Mouse (Mus musculus): ENCODE measurements around the gene Gpr62.

The Gpr62 gene

DNA sequence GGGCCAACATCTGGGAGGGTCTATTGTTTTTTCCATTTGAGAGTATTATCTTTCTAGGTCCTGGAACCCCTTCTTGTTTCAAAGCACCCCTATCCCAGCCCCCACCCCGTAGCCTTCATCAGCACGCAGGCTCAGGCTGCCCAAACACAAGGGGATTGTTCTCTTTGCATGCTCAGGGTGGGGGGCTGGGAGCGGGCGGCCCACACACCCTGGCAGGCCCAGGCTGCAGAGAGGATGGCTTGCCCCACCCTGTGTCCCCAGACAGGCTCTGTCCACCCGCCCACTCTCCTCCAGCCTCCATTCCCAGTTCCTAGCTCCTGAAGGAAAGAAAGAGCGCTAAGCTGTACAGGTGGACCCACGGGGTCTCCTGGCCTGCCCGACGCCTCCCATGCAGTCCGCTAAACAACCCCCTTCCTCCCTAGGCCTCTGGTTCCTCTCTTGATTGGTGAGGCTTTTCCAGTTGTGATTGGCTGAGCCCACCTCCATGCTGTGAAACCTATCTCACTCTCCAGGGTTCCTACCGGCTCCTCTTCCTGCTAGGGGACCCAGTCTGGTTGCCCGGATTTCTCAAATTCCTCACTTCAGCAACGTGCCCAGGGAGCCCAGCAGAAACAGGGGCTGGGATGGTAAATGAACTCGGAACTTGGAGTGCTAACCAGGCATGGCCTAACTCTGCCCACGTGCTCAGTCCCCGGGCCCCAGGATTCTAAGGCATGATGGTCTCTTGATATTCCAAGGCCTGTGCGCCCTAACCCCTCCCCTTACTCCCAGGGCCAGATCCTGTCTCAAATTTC is 10.7 kb downstream of the Gpr62 start:
- peak; percentile 83 for DNase-seq (ENCODE audit: low spot score)

DNA sequence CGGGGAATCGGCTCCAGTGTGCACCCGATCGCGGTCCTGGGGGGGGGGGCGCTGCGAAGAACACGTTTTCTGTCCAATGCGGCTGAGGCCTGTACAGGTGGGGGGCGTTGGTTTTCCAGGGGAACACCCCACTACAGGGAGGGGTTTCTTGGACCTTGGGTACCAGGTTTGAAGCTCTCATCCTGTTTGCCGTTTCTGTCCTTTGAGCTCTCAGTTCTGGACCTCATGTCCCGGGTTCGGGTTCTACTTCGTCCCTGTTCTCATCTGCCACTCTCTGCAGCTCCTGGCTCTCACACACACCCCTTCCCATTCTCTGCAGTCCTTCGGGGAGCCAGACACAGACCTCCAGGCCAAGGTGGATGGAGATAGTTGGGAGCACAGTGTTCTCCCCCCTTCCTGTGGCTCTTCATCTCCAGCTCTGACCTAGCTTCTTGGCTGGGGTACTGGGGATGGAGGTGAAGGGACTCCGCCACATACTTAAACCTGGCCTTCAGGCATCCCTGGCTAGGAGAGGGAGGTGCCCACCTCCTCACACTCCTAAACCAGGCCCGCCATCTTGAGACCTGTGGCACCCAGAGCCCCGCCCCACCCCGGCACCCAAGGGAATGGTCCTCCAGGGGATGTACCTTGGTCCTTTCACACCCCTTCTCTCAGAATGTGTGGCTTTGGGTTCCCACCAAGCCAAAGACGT is 11.5 kb downstream of the Gpr62 start:
- DNase-seq (ENCODE audit: low spot score), result no peak

DNA sequence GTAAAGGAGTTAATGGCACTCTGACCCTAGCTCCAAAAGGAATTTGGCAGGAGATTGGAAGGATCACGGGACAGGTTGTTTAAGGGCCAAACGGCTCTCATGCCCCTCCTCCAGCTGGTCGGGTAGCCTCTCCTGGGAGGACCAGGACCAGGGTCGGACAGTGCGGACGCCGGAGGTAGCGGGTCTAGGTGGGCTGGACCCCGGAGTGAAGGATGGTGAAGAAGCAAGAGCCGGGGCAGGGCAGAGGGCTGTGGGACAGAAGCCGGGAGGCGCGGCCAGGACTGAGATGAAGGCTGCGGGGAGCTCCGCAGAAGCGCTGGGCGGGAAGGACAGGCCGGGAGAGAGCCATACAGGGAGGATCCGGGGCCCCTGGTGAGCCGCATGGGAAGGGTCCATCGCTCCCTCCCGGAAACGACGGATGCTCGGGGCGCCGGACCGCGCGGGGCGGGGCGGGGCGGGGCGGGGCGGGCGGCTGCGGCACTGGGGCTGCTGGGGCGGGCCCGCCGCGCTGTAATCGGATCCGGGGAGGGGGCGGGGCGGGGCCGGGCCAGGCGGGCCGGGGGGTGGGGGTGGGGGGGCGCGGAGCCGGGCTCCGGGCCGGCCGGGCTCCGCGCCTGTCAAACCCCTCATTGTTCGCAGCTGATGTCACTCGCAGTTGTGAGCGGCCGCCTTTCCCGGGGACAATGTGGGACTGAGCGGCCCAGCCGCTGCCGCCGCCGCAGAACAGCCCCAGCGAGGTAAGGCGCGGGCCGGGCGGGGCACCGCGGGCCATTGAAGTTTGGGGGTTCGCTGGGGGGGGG is 12.3 kb downstream of the Gpr62 start, which contains the start of gene Pcbp4:
Pcbp4 (plus strand) TSS at position 21 of the 800 bp plus-strand sequence.
- peak; percentile 86 for DNase-seq (ENCODE audit: low spot score)

DNA sequence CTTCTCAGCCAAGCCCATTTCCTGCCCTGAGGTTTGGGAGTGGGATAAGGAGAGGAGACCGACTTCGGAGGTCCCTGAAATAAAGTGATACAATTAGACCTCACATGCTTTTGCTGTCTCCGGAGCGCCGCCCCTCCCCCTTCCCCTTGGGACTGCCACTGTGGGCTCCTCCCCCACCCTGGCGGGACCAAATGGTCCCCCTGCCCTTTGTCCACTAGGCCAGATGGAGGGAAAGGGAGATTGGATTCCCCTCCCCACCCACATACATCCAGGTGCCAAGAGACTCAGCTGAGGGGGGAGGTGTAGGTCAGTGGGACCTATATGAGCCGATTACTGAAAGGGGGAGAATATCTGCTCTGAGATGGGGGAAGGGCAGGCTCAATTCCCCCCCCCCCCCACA is 12.9 kb downstream of the Gpr62 start:
- DNase-seq (ENCODE audit: low spot score), result peak; percentile 82

DNA sequence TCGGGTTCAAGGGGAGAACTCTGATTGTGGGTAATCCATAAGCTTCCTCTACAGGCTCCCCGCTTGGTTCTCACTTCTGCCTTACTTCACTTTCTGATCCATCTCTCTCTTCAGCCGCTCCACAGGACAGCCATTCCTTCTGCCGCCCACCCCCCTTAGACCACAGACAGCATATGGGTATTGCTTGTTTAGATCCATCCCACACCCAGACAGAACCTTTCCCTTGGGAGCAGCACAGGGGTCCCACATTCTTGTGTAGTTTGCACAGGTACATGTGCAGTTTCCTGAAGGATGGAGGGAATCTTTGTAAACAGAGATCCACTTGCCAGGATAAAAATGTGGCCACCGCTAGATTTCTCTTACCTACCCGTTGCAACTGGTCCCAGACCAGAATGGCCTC is 13.4 kb downstream of the Gpr62 start:
- no peak for DNase-seq (ENCODE audit: low spot score)

DNA sequence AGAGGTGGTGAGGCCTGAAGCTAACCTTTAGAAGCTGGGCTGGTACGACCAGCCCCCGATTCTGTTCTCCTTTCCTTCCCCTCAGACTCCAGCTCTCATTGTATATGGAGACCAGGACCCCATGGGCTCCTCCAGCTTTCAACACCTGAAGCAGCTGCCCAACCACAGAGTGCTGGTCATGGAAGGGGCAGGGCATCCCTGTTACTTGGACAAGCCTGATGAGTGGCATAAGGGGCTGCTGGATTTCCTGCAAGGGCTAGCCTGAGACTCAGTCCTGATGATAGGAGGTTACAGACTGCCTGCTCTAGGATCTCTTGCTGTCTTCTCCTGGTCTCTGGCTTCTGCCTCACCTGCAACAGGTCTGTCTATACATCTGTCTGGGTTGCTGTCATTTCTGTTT is 13.8 kb downstream of the Gpr62 start:
- DNase-seq (ENCODE audit: low spot score), result no peak

DNA sequence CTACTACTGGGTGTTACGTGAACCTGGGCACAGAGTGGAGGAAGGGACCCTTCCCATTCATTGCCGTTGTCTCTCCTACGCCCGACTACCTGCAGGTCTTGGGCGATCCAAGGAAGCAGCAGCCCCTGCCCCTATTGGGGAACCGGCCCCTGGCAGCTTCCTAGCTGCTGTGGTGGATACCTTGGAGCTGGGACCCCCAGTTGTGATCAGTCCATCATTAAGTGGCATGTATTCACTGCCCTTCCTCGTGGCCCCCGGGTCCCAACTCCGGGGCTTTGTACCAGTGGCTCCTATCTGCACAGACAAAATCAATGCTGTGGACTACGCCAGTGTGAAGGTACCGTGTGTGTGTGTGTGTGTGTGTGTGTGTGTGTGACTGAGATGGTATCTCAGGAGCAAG is 14.4 kb downstream of the Gpr62 start:
- DNase-seq (ENCODE audit: low spot score), result no peak

DNA sequence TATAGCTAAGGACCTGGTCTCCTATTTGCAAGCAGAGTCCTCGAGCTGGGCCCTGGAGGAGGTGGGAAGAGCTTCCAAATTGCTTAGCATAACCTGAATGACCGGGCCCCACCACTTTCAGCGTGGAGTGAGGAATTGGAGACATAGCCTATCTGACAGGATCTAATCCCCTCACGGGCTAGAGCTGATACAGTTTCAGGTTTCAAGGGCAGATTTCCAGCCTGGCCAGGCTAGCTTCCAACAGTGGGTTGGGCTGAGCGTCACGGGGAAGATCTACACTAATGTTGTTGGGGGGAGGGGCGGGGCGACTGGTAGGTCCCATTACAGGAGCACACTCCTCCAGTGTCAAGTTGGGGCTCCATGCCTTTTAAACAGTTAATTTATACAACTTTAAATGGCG is 15.1 kb downstream of the Gpr62 start:
- peak; percentile 85 for DNase-seq (ENCODE audit: low spot score)

DNA sequence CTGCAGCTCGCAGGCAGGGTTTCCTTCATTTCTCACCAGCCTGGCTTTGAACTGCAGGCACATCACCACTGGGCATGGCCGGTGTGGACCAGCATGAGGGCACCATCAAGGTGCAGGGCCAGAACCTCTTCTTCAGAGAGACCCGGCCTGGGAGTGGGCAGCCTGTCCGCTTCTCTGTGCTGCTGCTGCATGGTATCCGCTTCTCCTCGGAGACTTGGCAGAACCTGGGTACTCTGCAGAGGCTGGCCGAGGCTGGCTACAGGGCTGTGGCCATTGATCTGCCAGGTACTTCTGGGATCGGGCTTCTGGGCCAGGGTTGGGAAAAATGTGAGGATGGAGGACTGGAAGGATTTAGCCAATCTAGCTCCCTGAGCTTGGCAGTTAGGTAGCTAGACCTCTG is 15.8 kb downstream of the Gpr62 start:
- no peak for DNase-seq (ENCODE audit: low spot score)

DNA sequence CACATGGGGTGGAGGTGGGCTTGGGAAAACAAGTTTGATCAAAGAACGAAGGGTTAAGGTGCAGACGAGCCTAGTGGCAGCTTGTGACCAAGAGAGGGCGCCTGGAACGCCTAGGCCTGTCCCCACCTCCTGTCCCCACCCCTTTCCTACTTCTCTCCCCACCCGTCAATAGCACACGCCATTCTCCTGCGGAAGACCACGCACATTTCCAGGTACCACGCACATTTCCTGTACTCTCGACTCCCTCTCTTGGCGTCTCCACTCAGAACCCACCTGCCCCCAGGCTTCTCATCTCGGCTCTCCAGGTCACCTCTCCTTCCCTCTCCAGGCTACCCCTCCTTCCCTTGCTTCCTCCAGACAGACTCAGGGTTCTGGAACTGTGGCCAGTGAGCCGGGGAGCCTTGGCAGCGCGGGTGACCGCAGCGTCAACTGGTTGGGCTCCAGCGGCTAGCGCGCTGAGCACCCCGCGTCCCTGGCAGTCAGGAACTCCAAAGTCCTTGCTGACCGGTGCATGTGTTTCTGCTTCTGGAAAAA is 17.2 kb downstream of the Gpr62 start:
- DNase-seq (ENCODE audit: low spot score), result peak; percentile 86

DNA sequence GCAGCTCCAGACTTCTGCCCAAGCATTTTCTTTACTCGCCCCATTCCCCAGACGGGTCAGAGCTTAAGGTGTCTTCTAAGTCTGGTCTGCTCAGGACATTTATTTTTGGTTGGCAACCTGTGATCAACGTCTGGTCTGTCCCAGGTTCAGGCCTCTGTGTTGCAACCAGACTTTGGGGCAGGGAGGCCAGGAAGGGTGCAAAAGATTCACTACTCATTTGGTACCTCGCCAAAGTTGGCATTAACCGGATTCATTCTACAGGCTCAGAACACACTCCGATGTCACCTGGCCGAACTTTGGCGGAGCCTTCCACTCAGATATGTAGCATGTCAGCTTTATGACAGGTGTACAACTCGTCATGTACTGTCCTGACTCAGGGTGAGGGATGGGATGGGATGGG is 17.8 kb downstream of the Gpr62 start:
- DNase-seq (ENCODE audit: low spot score), result no peak

DNA sequence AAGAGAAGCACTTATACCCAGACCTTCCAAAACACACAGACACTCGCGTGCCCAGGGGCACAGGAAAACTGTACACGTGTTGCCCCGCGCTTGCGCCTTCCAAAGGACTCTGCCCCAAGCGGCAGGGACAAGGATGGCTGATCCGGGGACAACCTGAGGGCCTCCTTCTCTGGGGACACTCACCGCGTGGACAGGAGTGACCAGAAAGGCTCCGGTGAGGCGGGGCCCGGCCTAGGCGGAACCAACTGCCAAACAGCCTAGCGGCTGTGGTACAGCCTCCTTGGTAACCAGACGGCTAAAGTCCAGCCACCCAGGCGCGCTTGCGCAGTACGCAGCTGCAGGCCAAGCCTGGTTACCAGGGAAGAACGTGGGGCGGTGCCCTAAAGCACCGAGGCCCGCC is 18.4 kb downstream of the Gpr62 start, which contains the start of the genes Abhd14b and Abhd14a:
Abhd14b (plus strand) TSS at position 112 of the 400 bp plus-strand sequence.
Abhd14a (minus strand) TSS at position 331 of the 400 bp plus-strand sequence.
- peak; percentile 95 for DNase-seq (ENCODE audit: low spot score)

DNA sequence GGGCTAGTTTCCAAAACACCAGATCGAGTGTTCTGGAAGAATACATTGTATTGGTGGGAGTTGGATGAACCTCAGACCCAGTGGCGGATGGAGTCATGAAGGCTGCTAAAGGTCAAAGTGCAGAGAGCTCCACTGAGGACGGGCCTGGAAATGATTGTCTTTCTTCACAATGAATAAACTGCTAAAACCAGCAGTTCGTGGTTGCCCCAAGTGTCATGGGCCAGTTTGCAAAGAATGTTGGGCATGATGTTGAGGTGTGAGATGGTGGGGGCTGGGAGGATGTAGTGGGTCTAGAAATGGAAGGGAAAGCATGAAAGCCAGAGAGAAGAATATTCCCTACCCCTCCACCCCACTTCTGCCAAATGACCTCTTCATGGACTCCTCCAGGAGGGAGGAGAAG is 20.9 kb downstream of the Gpr62 start:
- no peak for DNase-seq (ENCODE audit: low spot score)

DNA sequence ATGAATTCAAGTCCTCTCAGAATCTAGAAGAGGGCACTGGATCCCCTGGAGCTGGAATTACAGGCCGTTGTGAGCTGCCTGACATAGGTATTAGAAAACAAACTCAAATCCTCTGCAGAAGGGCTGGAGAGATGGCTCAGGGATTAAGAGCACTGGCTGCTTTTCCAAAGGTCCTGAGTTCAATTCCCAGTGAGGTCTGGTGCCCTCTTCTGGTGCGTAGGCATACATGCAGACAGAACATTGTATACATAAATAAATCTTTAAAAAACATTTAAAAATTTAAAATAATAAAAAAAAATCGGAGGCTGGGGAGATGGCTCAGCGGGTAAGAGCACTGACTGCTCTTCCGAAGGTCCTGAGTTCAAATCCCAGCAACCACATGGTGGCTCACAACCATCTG is 23.1 kb downstream of the Gpr62 start:
- no peak for DNase-seq (ENCODE audit: low spot score)

DNA sequence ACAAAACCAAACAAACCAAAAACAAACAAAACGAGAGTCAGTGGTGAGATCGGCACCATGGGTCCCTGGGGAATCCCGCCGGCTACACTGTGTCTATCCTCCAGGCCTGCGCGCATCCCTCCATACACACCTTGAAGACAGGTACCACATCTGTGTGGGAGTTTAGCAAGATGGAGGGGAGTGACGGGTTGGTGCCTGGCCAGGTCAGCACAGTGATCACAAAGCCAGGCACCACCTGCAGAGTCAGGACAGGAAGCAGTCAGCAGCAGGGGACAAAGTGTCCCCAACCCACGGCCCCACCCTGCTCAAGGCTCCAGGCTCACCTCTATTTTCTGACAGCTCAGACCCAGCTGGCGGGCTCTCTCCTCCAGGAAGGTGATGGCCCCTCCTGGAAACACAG is 29.2 kb downstream of the Gpr62 start:
- DNase-seq (ENCODE audit: low spot score), result no peak

DNA sequence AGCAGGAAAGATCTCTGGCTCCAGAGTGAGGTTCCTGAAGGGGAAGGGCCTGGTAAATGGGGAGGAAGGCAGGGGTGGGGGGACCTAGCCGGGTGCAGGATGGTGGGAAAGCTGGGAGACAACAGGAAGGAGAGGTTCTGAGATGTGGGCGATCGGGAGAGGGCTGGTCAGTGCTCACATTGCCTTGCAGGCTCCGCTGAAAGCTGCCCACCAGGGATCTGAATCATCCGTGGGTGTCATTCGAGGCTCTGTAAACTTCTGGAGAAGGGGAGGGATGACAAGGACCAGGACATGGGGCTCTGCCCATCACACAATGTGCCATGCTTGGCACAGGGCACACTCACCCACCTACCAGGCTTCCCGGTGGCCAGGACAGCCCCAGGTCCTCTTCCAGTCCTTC is 32.3 kb downstream of the Gpr62 start:
- DNase-seq (ENCODE audit: low spot score), result no peak

DNA sequence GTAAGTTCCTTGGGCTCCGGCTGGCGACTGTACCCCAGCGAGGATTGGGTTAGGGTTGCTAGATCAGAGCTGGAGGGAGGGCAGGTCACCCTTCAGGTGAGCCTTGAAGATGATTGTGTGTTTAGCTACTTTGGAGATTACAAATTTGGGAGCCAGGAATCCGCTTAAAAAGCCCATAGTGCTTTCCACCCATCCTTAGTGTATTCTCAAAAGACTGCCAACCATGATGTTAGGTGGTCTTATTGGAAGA is 35.8 kb downstream of the Gpr62 start:
- DNase-seq (ENCODE audit: low spot score), result no peak

DNA sequence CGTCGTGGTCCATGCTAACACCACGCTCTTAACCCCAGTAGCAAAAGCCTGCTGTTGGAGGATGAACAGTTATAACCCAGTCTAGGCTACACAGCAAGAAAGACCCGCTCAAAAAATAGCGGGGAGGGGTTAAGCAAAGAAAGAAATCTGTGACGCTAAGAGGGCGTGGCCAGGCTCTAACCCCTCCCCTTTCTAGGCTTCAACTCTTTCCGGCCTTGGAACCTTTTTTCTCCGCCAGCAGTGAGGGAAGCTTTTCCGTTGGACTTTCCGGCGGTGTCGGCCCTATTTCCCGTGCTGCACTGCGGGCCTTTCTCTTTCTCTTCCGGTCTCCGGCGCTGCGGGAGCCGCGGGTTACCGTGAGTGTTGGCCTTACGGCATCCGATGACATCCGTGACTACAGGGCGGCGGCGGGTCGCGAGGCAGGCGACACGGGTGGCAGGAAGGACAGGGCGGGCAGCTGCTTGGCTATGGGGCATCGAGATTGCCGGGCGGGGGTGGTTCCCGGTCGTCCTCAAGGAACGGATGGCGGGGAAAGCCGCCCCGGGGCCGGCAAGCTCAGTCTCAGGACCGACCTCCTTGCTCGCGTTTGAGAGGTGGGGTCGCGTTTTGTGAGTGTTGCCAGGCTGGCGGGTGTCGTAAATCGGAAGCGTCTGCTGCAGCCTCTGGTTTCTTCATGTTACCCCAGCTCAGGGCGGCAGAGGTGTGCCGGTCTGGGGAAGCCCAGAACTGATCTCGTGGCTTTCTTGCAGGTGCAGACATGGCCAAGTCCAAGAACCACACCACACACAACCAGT is 36.3 kb downstream of the Gpr62 start, which contains the start of gene Rpl29:
Rpl29 (plus strand) TSS at position 234 of the 794 bp plus-strand sequence.
- DNase-seq (ENCODE audit: low spot score), result peak; percentile 99

DNA sequence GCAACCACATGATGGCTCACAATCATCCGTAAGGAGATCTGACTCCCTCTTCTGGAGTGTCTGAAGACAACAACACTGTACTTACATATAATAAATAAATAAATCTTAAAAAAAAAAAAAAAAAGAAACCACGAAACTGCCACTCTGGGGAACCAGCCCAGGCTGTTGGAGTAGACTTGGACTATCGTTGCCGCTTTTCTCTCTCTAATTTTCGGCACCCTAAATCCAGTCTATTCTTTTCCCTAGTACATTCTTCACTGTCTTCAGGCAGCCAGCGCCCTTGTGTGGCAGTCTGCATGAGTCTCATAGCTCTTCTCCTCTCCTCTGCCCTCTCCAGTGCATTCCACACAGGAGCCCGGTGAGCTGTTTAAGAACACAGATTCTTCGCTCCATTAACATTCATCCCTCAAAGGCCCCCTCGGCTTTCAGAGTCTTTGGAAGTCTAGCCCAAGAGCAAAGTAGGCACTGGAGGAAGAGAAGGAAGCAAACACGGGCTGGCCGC is 37.0 kb downstream of the Gpr62 start:
- DNase-seq (ENCODE audit: low spot score), result no peak

DNA sequence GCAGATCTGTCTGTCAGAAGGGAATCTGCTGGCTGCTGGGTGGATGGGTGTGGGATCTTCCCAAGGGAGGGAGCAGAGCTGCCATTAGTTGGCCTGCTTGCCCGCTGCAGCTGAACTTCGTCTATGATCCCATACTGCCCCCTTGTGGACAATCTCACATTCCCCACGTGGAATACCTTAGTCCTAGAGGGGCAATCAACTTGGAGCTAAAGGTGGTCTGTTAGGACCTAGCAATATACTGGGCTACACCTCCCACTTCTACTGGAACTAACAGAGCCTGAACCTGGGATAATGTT is 43.9 kb downstream of the Gpr62 start:
- DNase-seq (ENCODE audit: low spot score), result peak; percentile 96

DNA sequence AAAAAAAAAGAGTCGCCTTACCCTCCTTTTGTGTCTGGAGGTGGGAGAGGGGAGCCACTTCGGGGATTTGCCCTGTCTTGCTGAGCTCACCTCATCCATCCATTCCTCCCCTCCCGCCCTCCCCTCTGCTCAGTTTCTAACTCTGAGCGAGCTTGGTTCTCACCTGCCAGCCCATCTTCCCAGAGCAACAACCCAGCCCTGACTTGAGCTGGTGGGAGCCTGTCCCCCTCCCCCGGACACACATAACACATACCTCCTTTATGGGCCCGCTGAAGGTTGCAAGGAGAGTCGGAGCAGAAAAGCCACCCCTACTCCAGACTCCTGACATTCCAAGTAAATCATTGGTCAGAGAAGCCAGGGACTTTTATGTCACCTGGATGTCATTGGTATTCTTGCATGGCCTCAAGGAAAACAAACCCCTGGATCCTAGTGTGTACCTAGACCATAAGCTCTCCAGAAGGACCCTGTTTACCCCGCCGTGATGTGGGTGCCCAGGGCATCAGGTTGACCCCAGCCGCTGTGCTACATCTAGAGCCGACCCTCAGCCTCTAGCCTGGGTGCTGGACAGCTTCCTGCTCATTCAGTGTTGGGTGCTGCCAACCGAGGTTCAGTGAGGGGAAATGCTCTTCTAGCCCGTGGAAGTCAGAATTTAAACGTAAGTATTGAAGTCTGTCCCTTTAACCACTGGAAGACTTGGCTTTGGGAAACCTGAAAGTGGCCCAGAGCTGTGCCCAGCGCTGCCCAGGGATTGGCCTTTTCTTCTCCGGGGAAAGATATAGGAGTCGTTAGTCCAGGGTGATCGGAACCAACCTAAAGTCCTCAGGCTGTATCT is 44.5 kb downstream of the Gpr62 start:
- peak; percentile 34 for DNase-seq (ENCODE audit: low spot score)

Data from embryo, embryonic 10.5 days (tissue).